Mouse (Mus musculus) ES-E14 (cell line): ENCODE data around the gene Eif2ak2.

ENCODE experiments used
- HCFC1 ChIP-seq: IDR thresholded peaks from 2 replicates; pipeline ENCODE4 v1.6.1; 2012; ENCODE audit warnings: low read length, inconsistent platforms, borderline replicate concordance; ENCODE audit not compliant: insufficient read depth
- MAFK ChIP-seq: IDR thresholded peaks from 2 replicates; pipeline ENCODE4 v1.6.1; 2014; ENCODE audit warnings: mild to moderate bottlenecking, low read depth, low read length, inconsistent platforms; ENCODE audit not compliant: insufficient read depth

DNA sequence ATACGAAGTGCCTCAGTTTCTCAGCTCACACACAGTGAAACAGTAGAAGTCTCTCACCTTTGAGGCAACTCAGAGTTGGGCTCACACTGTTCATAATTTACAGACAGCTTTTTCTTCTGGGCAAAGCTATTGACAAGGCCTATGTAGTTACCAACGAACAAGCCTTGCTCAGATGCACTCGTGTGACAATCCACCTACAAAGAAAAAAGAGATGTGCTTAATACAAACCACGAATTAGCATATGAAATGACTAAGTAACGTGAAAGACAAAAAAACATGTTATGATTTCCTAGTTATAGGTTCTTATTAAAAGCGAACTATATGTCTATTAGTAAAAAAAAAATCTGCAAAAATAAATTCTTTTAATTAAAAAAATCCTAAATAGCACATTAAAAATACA lies 8.5 kb downstream of the Eif2ak2 start:
- no peak for TF ChIP-seq MAFK
- no peak for TF ChIP-seq HCFC1
